Mouse (Mus musculus) spleen, adult 2 months (tissue): ENCODE results near the gene Gng8. TPM values are rescaled to one million over a fixed set of nuclear protein-coding genes. Genes with fewer than 3 reads are reported as not detected.

Source experiments
- DNase-seq, 2 experiments: peaks; one replicate each; pipeline versions ENCODE4 v3.0.0 to v3.0.0-alpha.2; 2012 to 2021; ENCODE audit warnings: low spot score in 2 of 2, low read depth in 1 of 2
- H3K27ac ChIP-seq: fragments of 200-500 bp; 2 replicates; pipeline ENCODE4 v1.5.1; 2012; ENCODE audit warnings: low read length, inconsistent platforms; ENCODE audit not compliant: insufficient read depth
- H3K27me3 ChIP-seq: fragments of 200-500 bp; 2 replicates; pipeline ENCODE4 v1.6.1; 2012; ENCODE audit warnings: mild to moderate bottlenecking, moderate library complexity, low read length, inconsistent platforms; ENCODE audit not compliant: control insufficient read depth, insufficient read depth
- H3K36me3 ChIP-seq: fragments of 200-500 bp; 2 replicates; pipeline ENCODE4 v1.6.1; 2012; ENCODE audit warnings: mild to moderate bottlenecking, low read length, inconsistent platforms; ENCODE audit not compliant: control insufficient read depth, insufficient read depth
- H3K4me1 ChIP-seq: fragments of 200-500 bp; 2 replicates; pipeline ENCODE4 v1.6.1; 2011; ENCODE audit warnings: inconsistent platforms; ENCODE audit not compliant: control insufficient read depth, insufficient read depth, insufficient read length
- H3K4me3 ChIP-seq: fragments of 200-500 bp; 2 replicates; pipeline ENCODE4 v1.5.1; 2011; ENCODE audit warnings: mild to moderate bottlenecking, inconsistent platforms; ENCODE audit not compliant: insufficient read depth, insufficient read length; ENCODE audit errors: extremely low read depth
- CTCF ChIP-seq: fragments of 200-500 bp; IDR thresholded peaks from 2 replicates; pipeline ENCODE4 v1.5.1; 2011; ENCODE audit warnings: mild to moderate bottlenecking, inconsistent platforms; ENCODE audit not compliant: insufficient read depth, insufficient read length, insufficient replicate concordance; ENCODE audit errors: extremely low read depth
- POLR2A ChIP-seq: fragments of 200-500 bp; IDR thresholded peaks from 2 replicates; pipeline ENCODE4 v1.6.1; 2011; ENCODE audit warnings: low read depth, low read length, inconsistent platforms
- WGBS: fragments of 180-500 bp; shearing (Covaris S2); methylation state at CpG from one replicate; pipeline ENCODE4 v1.1.7; 2018; 5-methylcytosine and 5-hydroxymethylcytosine counted together
- polyA plus RNA-seq: library from polyadenylated mRNA; depleted of rRNA; stranded (reverse); fragments of >200 nt; gene quantifications from 2 replicates; pipeline ENCODE4 v1.2.3, GENCODE M21; 2012

The Gng8 gene
- polyA plus RNA-seq, 1 experiment = 8.6 TPM

DNA sequence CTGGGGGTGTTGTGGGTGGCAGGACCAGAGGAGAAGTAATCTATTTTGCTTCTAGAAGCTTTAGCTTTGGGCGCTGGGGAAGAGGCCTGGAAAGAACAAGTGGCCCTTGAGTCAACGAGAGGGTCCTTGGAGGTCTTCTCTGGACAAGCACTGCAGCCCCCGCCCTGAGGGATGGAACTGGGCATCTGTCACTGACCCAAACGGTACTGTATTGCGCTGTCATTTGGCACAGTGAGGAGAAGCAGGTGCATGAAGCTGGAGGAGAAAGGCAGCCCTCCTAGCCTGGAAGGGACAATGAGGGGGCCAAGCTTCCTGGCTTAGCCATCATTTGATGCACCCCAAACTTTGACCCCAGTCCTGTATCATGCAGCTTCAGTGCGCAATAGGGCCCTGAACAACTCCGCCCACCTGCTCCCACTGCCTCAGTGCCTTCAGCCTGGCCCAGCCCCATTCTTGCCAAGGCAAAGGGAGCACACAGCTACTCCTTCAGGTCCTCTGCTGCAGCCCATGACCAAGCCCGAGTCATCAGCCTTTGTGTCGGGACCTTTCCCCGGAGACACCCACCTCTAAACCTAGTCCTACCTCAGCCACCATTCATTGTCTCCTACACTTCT, 30.9 kb downstream of the Gng8 start:
- Histone ChIP-seq H3K27ac (no peak overlapping the region), H3K4me3 (peak overlapping the region; percentile 86; the same call in 1 of the 2 replicates), H3K4me1 (peaks cover 4% of the 10 kb centered on the region; the same call in 1 of the 2 replicates), H3K36me3 (peaks cover 16% of the 10 kb centered on the region), H3K27me3 (no peaks in the 10 kb centered on the region)
- TF ChIP-seq POLR2A (no peak), CTCF (no peak)
- WGBS = 45% methylated on average over 10 of the region's 10 CpGs
- no peak for DNase-seq

DNA sequence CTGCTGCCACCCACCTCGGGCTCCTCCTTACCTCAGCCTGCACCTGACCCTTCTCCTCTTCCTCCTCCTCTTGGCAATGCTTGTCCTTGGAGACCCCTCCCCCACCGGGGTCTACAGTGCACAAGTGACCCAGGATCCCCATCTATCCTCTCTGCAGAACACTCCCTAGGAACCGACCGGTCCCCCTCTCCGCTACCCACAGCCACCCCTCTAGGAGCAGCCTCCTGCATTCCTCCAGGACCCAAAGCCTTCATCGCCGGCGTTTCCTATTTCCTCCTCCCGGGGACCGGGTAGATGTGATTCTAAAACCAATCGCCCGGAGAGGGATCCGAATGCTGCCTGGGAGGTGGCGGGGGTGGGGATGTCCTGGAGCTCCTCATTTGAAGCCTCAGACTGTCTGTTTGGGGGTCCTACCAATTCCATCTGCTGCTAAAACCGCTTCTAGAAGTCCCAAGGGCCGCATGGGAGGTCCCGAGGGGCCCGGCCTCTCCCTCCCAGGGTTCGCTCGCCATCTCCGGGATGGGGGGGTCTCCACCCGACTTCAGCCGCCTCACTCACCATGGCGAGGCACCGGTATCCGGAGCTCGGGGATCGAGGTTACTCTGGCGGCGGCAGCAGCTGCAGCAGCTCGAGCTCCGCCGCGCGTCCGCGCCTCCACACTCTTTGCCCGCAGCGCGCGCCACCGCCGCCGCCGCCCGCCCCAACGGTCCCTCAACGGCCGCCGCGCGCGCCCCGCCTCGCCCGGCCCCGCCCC, 31.9 kb downstream of the Gng8 start:
- Histone ChIP-seq H3K27me3 (no peaks in the 10 kb centered on the region), H3K4me3 (peak overlapping the region; percentile 86), H3K4me1 (peaks cover 4% of the 10 kb centered on the region; the same call in 1 of the 2 replicates), H3K27ac (peak overlapping the region; percentile 99), H3K36me3 (peaks cover 7% of the 10 kb centered on the region; the same call in 1 of the 2 replicates)
- TF ChIP-seq POLR2A = peak; percentile 38; the same call in 1 of the 2 replicates
- TF ChIP-seq CTCF = no peak
- DNase-seq = no peak
- WGBS = under 1% methylated on average over 48 of the region's 57 CpGs

DNA sequence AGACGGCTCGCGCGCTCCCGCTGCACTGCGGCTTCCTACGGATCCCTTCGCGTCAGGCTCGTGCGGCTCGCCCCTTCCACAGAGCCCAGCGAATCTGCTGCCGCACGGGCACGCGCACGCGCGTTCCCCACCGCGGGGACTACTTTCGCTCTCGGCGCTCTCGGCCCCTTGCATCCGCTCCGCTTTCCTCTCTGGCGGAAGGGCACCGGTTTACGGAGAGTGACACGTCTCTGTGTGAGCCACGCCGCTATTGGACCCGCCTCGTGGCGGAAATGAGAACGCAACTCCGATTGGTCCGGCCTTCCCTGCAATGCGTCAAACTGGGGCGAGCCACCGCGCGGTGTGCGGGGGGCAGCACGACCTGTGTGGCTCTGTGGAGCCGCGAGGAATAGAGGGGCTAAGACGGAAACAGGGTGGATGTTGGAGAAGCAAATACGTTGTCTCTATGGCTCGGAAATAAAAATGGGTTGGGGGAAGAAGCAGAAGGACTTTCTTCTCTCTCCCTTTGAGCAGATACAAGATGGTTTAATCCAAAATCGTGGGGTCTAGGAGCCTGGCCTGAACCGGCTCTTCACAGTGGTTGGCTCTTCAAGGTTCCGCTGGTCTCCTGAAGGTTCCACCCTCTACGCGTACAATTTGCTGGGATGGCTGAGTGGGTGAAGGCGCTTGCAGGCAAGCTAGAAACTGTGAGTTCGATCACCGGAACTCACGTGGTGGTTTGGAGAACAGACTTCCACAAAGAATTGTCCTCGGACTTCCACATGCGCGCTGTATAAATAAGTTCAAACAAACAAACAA, 32.6 kb downstream of the Gng8 start, which contains the start of gene Calm3:
Gene Calm3, minus strand, starts transcription at position 78 of the 798 bp plus-strand sequence.
- Histone ChIP-seq H3K4me3 (peak within 1 kb of the TSS; percentile 86), H3K27me3 (no peaks in the 10 kb centered on the region), H3K4me1 (peaks cover 4% of the 10 kb centered on the region; the same call in 1 of the 2 replicates), H3K36me3 (0 out of 2 replicates have a peak, but pooled peaks cover under 1% of the 10 kb centered on the region), H3K27ac (peak within 1 kb of the TSS; percentile 99)
- TF ChIP-seq POLR2A (peak; percentile 36; the same call in 1 of the 2 replicates), CTCF (no peak)
- peak; percentile 98 to 100 for DNase-seq
- WGBS = 2% methylated on average over 64 of the region's 64 CpGs

DNA sequence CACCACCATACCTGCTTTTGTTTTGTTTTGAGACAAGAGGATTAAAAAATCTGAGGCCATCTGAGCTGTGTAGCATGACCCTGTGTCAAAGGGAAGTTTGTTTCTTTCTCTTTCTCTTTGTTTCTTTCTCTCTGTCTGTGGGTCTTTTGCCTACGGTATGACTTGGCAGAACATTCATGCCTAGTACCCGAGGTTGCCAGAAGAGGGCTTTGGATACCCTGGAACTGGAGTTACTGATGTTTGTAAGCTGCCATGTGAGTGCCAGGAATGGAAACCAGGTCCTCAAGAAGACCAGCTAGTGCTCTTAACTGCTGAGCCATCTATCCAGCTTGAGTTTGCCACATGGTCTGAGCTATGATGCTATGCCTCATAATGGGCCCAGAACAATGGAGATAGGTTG, 36.8 kb downstream of the Gng8 start:
- no peak for DNase-seq
- no peak overlapping the region for H3K27ac ChIP-seq
- no peak overlapping the region for H3K4me3 ChIP-seq
- H3K27me3 ChIP-seq = no peaks in the 10 kb centered on the region
- 9% methylated on average over 2 of the region's 2 CpGs for WGBS
- no peaks in the 10 kb centered on the region for H3K36me3 ChIP-seq
- TF ChIP-seq CTCF (no peak), POLR2A (no peak)
- no peaks in the 10 kb centered on the region for H3K4me1 ChIP-seq

DNA sequence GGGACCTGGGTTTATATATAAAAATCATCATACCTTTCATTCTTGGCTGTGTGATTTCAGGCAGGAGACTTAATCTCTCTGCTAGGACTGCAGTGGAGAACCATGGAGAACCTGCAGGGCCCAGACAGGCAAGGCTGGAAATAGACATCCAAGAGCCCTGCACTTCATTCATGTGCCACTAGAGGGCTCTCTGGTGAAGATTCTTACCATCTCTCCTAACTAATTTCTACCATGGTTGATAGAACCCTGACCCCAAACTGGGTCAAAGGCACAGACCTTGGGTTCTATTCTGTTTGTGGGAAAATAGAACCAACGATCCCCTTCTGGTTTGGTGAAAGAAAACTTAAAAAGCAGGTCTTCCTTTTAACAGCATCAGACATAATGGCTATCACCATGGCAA, 39.3 kb downstream of the Gng8 start:
- Histone ChIP-seq H3K27me3 (no peaks in the 10 kb centered on the region), H3K4me1 (no peaks in the 10 kb centered on the region), H3K36me3 (no peaks in the 10 kb centered on the region), H3K27ac (no peak overlapping the region), H3K4me3 (no peak overlapping the region)
- DNase-seq = peak in 1 of 2 experiments; percentile 63
- no peak for TF ChIP-seq POLR2A
- TF ChIP-seq CTCF = peak; percentile 43; the same call in 1 of the 2 replicates
- 11% methylated on average over 1 of the region's 1 CpGs for WGBS

DNA sequence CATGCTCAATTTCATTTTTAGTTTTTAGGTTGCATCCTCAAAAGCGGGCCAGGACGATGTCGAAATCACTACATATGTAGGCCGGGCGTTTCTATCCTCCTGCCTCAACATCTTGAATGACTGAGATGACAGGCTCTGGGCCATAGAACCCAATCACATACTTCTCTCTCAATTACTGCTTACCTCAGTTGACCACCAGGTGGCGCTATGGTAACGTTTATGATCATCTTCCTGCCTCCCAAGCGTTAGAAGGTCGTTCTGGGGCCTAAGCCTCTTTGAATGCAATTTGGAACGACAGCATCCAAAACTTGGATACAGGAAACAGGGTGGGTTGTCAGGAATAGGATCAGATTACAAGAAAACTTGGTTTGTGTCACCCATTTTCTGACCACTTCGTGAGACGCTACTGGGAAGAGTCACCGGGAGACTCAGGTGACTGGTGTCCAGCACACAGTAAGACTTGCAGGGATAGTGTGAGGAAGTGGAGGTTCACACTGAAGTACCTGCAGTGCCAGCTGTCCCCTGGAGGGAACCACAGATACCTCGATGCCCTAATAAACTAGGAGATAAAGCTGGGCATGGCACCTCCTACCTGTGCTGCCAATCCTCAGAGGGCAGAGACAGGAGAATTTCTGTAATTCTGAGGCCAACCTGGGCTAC, 40.5 kb downstream of the Gng8 start:
- Histone ChIP-seq H3K4me1 (no peaks in the 10 kb centered on the region), H3K27ac (no peak overlapping the region), H3K4me3 (no peak overlapping the region), H3K27me3 (no peaks in the 10 kb centered on the region), H3K36me3 (no peaks in the 10 kb centered on the region)
- peak; percentile 66 to 72 for DNase-seq
- 23% methylated on average over 14 of the region's 14 CpGs for WGBS
- no peak for TF ChIP-seq POLR2A
- TF ChIP-seq CTCF = peak; percentile 65; the same call in 1 of the 2 replicates
